Mouse (Mus musculus): ENCODE results near the gene Actb. TPM values are rescaled to one million over a fixed set of nuclear protein-coding genes. Genes with fewer than 3 reads are reported as not detected.

Gene Actb
- polyA plus RNA-seq, 1 experiment from 2014 or later: 6,386 TPM

DNA sequence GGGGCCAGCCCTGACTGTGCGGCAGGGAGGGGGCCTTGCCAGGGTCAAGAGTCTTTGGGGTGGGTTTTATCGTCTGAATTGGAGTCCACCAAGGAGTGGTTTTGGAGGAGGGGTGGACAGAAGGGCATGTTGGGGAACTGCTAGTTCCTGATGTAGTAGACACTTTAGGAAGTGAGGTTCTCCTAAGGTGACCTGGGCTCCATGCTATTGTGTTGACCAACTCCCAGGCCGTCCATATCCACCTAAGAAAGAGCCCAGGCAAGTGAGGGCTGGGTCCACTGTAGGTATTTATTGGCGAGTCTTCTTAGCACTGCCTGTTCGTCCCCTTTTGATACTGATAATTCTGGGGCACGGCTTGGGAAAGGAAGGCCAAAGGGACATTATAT lies 14.5 kb upstream of the Actb start:
- H3K4me1 ChIP-seq: peaks cover 32% of the 10 kb centered on the region
- H3K4me2 ChIP-seq: peak overlapping the region; percentile 40
- ATAC-seq (ENCODE audit: extremely low read depth, insufficient number of reproducible peaks, low FRiP score, low TSS enrichment): peak; percentile 10; the same call in 1 of the 2 replicates
- no peaks in the 10 kb centered on the region for H3K27me3 ChIP-seq (replicated peaks)
- H3K9me3 ChIP-seq: no peaks in the 10 kb centered on the region
- no peak overlapping the region for H3K4me3 ChIP-seq
- H3K36me3 ChIP-seq: no peaks in the 10 kb centered on the region
- 37% methylated on average over 6 of the region's 6 CpGs for WGBS
- peak overlapping the region; percentile 48 for H3K9ac ChIP-seq
- peak overlapping the region; percentile 79 for H3K27ac ChIP-seq (replicated peaks)

DNA sequence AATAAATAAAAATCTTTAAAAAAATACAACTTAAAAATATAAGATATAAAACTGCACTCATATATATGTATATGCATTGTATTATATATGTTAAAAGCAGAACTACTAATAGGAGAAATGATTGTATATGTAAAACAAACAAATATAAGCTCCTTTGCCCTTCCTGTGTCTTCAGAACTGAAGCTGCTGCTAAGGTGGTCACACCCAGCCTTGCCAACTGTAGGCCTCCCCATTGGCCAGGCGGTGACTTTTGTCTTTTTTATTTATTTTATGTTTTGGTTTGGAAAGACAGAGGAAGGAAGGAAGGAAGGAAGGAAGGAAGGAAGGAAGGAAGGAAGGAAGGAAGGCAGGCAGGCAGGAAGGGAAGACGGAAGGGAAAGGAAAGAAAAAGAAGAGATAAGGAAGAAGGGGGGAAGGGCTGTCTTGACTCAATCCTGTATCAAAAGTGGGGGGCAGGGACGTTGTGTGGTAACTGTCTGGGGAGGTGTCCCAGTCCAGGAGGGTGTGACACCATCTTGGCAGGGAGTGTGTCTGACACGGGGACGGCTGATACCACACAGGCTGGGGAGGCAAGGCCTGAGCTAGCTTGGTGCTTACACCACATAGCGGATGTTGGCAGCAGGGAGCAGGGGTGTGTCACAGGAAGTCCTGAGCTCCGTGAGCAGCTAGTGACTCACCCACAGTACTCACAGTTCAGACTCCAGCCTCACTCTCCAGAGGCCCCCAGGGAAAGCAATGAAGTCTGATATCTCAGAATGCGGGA lies 13.9 kb upstream of the Actb start:
- peak overlapping the region; percentile 48 for H3K9ac ChIP-seq
- peak; percentile 84 for ATAC-seq (ENCODE audit: extremely low read depth, insufficient number of reproducible peaks, low FRiP score, low TSS enrichment)

DNA sequence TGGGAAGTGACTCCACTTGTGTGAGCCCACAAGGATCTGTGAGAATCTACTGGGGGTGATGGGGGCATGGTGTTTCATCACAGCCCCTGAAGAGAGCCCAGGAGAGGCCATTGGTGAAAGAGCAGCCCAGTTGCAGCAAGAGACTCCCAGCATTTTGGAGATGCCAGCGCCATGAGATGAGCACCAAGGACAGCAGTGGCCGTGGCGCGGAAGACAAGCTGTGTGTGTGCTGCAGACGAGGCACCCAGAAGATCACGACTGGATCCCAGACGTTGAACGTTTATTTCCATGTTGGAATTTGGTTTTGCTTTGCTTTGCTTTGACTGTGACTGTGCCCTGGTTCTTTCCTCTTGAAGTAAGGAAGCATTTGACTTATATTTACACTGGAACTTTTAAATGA lies 10.8 kb upstream of the Actb start:
- H3K4me3 ChIP-seq: no peak overlapping the region
- ATAC-seq (ENCODE audit: extremely low read depth, insufficient number of reproducible peaks, low FRiP score, low TSS enrichment): no peak
- H3K27ac ChIP-seq (replicated peaks): no peak overlapping the region
- 87% methylated on average over 8 of the region's 8 CpGs for WGBS
- no peak overlapping the region for H3K9ac ChIP-seq
- no peaks in the 10 kb centered on the region for H3K27me3 ChIP-seq (replicated peaks)
- no peak overlapping the region for H3K4me2 ChIP-seq
- H3K36me3 ChIP-seq: no peaks in the 10 kb centered on the region
- H3K4me1 ChIP-seq: peaks cover 15% of the 10 kb centered on the region
- no peaks in the 10 kb centered on the region for H3K9me3 ChIP-seq

More for the DNA sequence above, 13.9 kb upstream of the Actb start:
- Histone ChIP-seq H3K9me3 (no peaks in the 10 kb centered on the region), H3K4me1 (peaks cover 26% of the 10 kb centered on the region), H3K4me3 (no peak overlapping the region), H3K27me3 (replicated peaks) (no peaks in the 10 kb centered on the region), H3K36me3 (no peaks in the 10 kb centered on the region), H3K4me2 (peak overlapping the region; percentile 40), H3K27ac (replicated peaks) (peak overlapping the region; percentile 79)
- WGBS: 26% methylated on average over 8 of the region's 8 CpGs

DNA sequence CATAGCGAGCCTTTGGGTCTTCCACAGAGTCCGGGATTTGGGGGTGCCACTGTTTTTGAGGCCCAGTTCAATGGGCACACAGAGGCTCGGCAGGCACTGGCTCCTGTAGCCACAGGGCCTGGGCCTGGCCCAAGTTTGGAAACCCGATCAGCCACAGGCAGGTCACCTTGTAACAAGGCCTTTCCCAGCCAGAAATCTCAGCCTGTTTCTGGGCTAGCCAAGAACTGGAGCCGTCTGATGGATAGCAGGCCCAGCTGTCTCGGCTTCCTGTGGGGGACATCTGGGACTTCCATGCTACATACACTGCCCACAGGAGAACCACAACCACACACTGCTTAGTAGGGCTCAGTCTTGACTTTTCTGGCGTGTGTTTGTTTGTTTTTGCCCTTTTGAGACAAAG lies 10.0 kb upstream of the Actb start:
- Histone ChIP-seq H3K9me3 (no peaks in the 10 kb centered on the region), H3K9ac (no peak overlapping the region), H3K36me3 (no peaks in the 10 kb centered on the region), H3K27ac (replicated peaks) (no peak overlapping the region), H3K27me3 (replicated peaks) (no peaks in the 10 kb centered on the region), H3K4me1 (peaks cover 12% of the 10 kb centered on the region), H3K4me2 (no peak overlapping the region), H3K4me3 (no peak overlapping the region)
- 59% methylated on average over 7 of the region's 7 CpGs for WGBS
- ATAC-seq (ENCODE audit: extremely low read depth, insufficient number of reproducible peaks, low FRiP score, low TSS enrichment): no peak

DNA sequence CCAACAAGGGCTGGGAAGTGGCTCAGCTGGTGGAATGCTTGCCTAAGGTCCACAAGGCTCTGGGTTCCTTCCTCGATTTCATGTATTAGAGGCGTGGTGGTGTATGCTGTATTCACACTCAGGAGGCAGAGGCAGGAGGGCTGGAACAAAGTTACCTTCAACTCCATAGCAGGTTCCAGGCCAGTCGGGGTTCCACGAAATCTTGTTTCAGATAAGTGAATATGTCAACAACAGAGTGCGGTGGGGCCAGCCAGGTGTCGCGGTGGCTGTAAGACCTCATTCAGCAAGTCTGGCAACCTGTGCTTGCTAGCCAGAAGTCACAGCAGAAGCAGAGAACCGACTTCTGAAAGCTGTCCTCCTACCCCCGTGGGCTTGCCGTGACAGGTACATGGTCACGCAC lies 8.7 kb upstream of the Actb start:
- H3K9me3 ChIP-seq: no peaks in the 10 kb centered on the region
- no peak overlapping the region for H3K9ac ChIP-seq
- no peak overlapping the region for H3K27ac ChIP-seq (replicated peaks)
- H3K36me3 ChIP-seq: no peaks in the 10 kb centered on the region
- no peaks in the 10 kb centered on the region for H3K27me3 ChIP-seq (replicated peaks)
- H3K4me1 ChIP-seq: peaks cover 4% of the 10 kb centered on the region
- WGBS: 71% methylated on average over 11 of the region's 11 CpGs
- no peak overlapping the region for H3K4me2 ChIP-seq
- ATAC-seq (ENCODE audit: extremely low read depth, insufficient number of reproducible peaks, low FRiP score, low TSS enrichment): no peak
- no peak overlapping the region for H3K4me3 ChIP-seq

DNA sequence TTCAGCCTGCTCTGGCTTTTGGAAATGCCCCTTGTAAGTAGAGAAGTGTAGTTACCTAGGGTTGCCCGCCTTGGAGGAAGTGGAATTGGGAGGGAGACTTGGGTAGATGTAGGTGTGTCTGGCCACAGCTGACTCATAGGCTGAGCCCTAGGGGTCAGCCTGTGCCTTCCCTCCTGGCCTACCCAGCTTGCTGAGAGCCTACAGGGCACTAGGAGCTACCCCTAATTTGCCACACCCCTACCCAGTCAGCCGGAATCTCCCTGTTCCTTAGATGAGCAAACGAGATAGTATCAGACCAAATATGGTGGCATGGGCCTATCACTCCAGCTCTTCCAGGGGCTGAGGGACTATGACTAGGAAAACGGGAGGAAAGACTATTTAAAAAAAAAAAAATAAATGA lies 6.2 kb upstream of the Actb start:
- no peak overlapping the region for H3K9ac ChIP-seq
- no peak for ATAC-seq (ENCODE audit: extremely low read depth, insufficient number of reproducible peaks, low FRiP score, low TSS enrichment)
- 74% methylated on average over 4 of the region's 4 CpGs for WGBS

DNA sequence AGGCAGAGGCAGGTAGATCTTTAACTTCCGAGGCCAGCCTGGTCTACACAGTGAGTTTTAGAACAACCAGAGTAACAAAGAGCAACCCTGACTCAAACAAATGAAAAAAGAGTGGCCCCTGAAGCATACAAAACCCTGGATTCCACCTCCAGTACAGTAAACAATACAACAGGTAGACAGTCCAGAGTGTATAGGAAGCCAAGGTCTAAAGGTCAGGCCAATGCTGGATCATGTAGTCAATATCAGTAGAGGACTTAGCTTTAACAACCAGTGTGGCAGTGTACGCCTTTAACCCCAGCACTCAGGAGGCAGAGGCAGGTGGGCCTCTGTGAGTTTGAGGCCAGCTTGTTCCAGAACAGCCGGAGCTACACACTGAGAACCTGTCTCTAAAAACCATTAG lies 5.8 kb upstream of the Actb start:
- no peak for ATAC-seq (ENCODE audit: extremely low read depth, insufficient number of reproducible peaks, low FRiP score, low TSS enrichment)
- Histone ChIP-seq H3K9me3 (no peaks in the 10 kb centered on the region), H3K27me3 (replicated peaks) (no peaks in the 10 kb centered on the region), H3K27ac (replicated peaks) (no peak overlapping the region), H3K36me3 (no peaks in the 10 kb centered on the region), H3K4me3 (no peak overlapping the region), H3K4me2 (no peak overlapping the region), H3K9ac (no peak overlapping the region), H3K4me1 (peaks cover 33% of the 10 kb centered on the region)
- WGBS: 88% methylated on average over 3 of the region's 3 CpGs

More for the DNA sequence above, 6.2 kb upstream of the Actb start:
- H3K36me3 ChIP-seq: no peaks in the 10 kb centered on the region
- H3K4me3 ChIP-seq: no peak overlapping the region
- peaks cover 29% of the 10 kb centered on the region for H3K4me1 ChIP-seq
- H3K27me3 ChIP-seq (replicated peaks): no peaks in the 10 kb centered on the region
- no peak overlapping the region for H3K27ac ChIP-seq (replicated peaks)
- no peaks in the 10 kb centered on the region for H3K9me3 ChIP-seq
- H3K4me2 ChIP-seq: no peak overlapping the region

DNA sequence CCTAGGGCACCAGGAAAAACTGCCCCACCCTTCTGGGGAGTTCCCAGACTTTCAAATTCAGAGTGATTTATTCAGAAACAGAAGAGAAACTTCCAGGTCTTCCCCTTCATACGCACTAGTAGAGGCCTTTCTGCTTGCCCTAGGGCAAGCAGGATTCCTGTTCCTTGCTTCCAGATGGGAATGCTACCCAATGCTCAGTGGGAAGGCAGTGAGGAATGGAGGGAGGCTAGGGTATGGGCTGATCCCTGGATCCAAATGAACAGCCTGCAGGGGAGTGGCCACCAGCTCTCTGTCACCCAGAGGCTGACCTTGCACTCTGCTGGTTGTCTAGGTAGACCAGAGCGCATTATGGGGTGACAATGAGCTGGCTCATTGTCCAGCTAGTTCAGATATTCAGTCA lies 5.1 kb upstream of the Actb start:
- H3K27ac ChIP-seq (replicated peaks): no peak overlapping the region
- H3K4me3 ChIP-seq: no peak overlapping the region
- H3K27me3 ChIP-seq (replicated peaks): no peaks in the 10 kb centered on the region
- no peaks in the 10 kb centered on the region for H3K9me3 ChIP-seq
- H3K4me2 ChIP-seq: no peak overlapping the region
- no peak for ATAC-seq (ENCODE audit: extremely low read depth, insufficient number of reproducible peaks, low FRiP score, low TSS enrichment)
- no peak overlapping the region for H3K9ac ChIP-seq
- peaks cover 38% of the 10 kb centered on the region for H3K4me1 ChIP-seq
- H3K36me3 ChIP-seq: no peaks in the 10 kb centered on the region
- WGBS: 87% methylated on average over 2 of the region's 2 CpGs

DNA sequence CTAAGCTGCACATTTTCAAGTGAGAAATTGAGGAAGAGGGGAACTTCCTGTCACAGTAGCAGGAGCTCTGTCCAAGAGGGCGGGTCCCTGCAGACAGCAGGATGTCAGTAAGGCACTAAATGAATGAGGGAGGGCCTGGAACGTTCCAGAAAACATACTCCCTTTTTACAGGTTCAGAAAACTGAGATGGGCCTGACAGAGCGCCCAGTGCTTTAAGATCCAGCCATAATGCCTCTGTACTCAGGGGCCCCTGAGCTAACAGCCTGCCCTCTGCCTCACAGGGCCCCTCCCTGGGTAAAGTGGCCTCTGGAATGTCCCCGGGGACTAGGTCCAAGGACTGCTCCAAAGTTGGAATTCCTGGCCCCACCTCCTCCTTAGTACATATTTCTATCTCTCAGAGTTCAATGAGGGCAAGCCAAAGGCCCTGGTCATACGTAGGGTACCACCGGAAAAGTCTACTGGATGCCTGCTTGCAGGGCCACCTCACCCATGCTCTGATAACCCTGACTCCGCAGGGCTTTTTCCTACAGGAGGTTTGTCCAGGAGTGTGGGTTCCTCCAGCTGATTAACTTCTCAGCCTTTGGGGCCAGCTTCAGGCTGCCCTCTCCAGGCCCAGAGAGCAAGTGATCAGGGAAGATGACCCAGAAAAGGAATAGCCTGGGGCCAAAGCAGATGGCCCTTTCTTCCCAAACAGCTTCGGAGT lies 3.2 kb upstream of the Actb start:
- Histone ChIP-seq H3K4me2 (peak overlapping the region; percentile 85), H3K36me3 (peaks cover 10% of the 10 kb centered on the region), H3K4me3 (peak overlapping the region; percentile 6; the same call in 1 of the 2 replicates), H3K27me3 (replicated peaks) (no peaks in the 10 kb centered on the region), H3K9ac (peak overlapping the region; percentile 92), H3K9me3 (no peaks in the 10 kb centered on the region), H3K4me1 (peaks cover 41% of the 10 kb centered on the region), H3K27ac (replicated peaks) (peak overlapping the region; percentile 100)
- WGBS: 17% methylated on average over 8 of the region's 8 CpGs
- no peak for ATAC-seq (ENCODE audit: extremely low read depth, insufficient number of reproducible peaks, low FRiP score, low TSS enrichment)

DNA sequence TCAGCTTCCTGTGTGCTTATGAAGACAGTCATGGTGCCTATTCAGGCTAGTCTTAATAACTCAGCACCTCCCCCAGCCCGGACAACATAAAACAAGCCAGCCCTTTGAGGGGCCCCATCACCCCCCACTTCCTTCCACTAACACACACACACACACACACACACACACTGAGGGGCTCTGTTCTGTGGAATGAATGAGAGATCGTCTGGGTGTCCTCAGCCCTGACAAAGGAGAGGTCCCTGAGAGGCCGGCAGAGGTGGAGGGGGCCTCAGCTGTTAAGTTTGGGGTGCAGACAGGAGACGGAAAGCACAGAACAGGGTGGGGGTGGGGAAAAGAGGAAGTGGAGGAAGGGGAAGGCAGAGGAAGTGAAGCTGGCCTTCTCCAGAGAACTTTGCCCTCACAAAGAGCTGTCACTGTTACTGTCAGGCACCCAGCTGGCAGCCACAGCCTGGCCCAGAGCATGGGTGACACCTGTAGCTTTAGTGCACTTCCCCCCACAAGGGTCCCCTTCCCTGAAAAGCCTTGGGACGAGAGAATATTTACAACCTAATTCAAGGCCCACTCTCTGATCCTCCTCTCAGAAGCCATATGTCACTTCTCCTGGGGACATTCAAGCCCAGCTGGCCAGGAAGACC lies 2.5 kb upstream of the Actb start:
- no peak for ATAC-seq (ENCODE audit: extremely low read depth, insufficient number of reproducible peaks, low FRiP score, low TSS enrichment)
- peaks cover 47% of the 10 kb centered on the region for H3K4me1 ChIP-seq
- H3K4me2 ChIP-seq: peak overlapping the region; percentile 85
- peak overlapping the region; percentile 92 for H3K9ac ChIP-seq
- H3K36me3 ChIP-seq: peaks cover 17% of the 10 kb centered on the region
- peak overlapping the region; percentile 100 for H3K27ac ChIP-seq (replicated peaks)
- no peak overlapping the region for H3K4me3 ChIP-seq
- no peaks in the 10 kb centered on the region for H3K27me3 ChIP-seq (replicated peaks)
- WGBS: 14% methylated on average over 5 of the region's 5 CpGs
- no peaks in the 10 kb centered on the region for H3K9me3 ChIP-seq

DNA sequence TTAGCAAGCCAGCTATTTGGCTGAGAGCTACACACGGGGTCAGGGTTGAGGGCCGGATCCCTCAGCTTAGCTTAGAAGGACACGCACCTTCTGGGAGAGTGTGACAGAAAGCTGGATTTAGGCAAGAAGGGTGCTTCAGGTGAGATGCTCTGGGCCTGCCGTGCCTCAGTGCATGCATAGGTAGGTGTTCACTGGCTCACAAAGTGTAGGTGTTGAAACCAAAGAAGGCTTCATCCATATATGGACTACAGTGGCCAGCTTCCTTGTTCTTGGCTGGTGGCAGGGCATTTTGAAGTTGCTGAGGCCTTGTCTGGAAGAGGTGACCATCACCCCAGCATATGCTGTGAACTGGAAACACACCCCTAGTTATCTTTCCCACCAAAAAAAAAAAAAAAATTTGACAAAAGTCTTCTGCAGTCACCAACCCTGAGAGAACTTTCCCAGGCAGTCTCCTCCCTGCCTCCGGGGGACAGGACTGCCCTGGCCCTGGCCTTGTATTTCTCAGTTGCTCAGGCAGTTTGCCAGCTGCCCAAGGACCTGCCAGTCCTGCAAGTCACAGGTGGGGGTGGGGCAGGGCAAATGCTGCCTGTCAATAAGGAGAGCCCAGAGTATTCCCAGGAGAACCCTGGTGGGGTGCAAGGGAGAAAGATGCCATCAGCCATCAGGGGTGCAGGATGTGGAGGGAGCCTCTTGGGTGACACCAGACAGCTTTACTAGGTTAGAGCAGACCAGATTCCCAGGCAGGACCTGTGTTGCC lies 1.4 kb upstream of the Actb start:
- H3K4me1 ChIP-seq: peaks cover 56% of the 10 kb centered on the region
- H3K27me3 ChIP-seq (replicated peaks): no peaks in the 10 kb centered on the region
- H3K27ac ChIP-seq (replicated peaks): peak overlapping the region; percentile 100
- peak overlapping the region; percentile 85 for H3K4me2 ChIP-seq
- WGBS: 36% methylated on average over 5 of the region's 5 CpGs
- H3K9ac ChIP-seq: peak overlapping the region; percentile 92
- ATAC-seq (ENCODE audit: extremely low read depth, insufficient number of reproducible peaks, low FRiP score, low TSS enrichment): no peak
- no peaks in the 10 kb centered on the region for H3K9me3 ChIP-seq
- peak overlapping the region; percentile 98 for H3K4me3 ChIP-seq
- peaks cover 27% of the 10 kb centered on the region for H3K36me3 ChIP-seq
